Mouse (Mus musculus) stomach, postnatal 0 days (tissue): ENCODE data around the gene Gm5134.

ENCODE experiments used
- CTCF ChIP-seq: IDR thresholded peaks from 2 replicates; pipeline ENCODE4 v1.5.1; 2016; ENCODE audit warnings: antibody characterized with exemption, low read depth, mild to moderate bottlenecking, moderate library complexity
- EP300 ChIP-seq: optimal IDR thresholded peaks from 2 replicates; pipeline ENCODE3; 2016; ENCODE audit warnings: antibody characterized with exemption

GRCm38 (mm10) chr10:75932891-75933290, 21.4 kb upstream of the Gm5134 start, which contains the start of gene Chchd10:
- TF ChIP-seq CTCF (no peak), EP300 (no peak)
